Mouse (Mus musculus) C2C12 (cell line): ENCODE results near the gene Gpr135.

Source experiments
- CEBPB ChIP-seq: IDR thresholded peaks from one replicate; pipeline ENCODE4 v1.6.1; 2011; ENCODE audit warnings: low read depth, mild to moderate bottlenecking, control low read depth, moderate library complexity
- CTCF ChIP-seq: IDR thresholded peaks from one replicate; pipeline ENCODE4 v1.5.1; 2011; ENCODE audit not compliant: control insufficient read depth, insufficient read depth, insufficient read length
- FOSL1 ChIP-seq: IDR thresholded peaks from one replicate; pipeline ENCODE4 v1.8.0; 2011; ENCODE audit warnings: mild to moderate bottlenecking, low read length; ENCODE audit not compliant: poor library complexity, insufficient read depth, severe bottlenecking
- MAX ChIP-seq: IDR thresholded peaks from one replicate; pipeline ENCODE4 v1.6.1; 2011; ENCODE audit warnings: mild to moderate bottlenecking, control low read depth
- MYOD1 ChIP-seq: IDR thresholded peaks from one replicate; pipeline ENCODE4 v1.6.1; 2011; ENCODE audit warnings: low read depth; ENCODE audit not compliant: control insufficient read depth, insufficient read length
- MYOG ChIP-seq: IDR thresholded peaks from one replicate; pipeline ENCODE4 v1.6.1; 2011; ENCODE audit not compliant: control insufficient read depth, insufficient read length; ENCODE audit errors: extremely low read depth
- USF1 ChIP-seq: IDR thresholded peaks from one replicate; pipeline ENCODE4 v1.6.1; 2011; ENCODE audit warnings: low read depth, mild to moderate bottlenecking, control low read depth, moderate library complexity

GRCm38 (mm10) chr12:72047513-72047912 is 23.4 kb downstream of the Gpr135 start:
- TF ChIP-seq MYOD1, result no peak
- TF ChIP-seq MYOG, result no peak
- TF ChIP-seq CTCF, result no peak
- TF ChIP-seq MAX, result no peak
- no peak for TF ChIP-seq FOSL1
- TF ChIP-seq CEBPB, result no peak
- TF ChIP-seq USF1, result no peak
